Mouse (Mus musculus) heart, postnatal 0 days (tissue): ENCODE results near the gene Osbpl8. TPM values are rescaled to one million over a fixed set of nuclear protein-coding genes. Genes with fewer than 3 reads are reported as not detected.

Experiments used
- ATAC-seq: fragments of 200-750 bp; cut with Nextera tagmentation; 2 replicates; pipeline ENCODE4 v1.8.0; 2017; ENCODE audit warnings: low read depth, moderate number of reproducible peaks, moderate library complexity; ENCODE audit not compliant: insufficient read depth
- DNase-seq: peaks from one replicate; pipeline ENCODE4 v3.0.0-alpha.2; 2016; ENCODE audit warnings: low spot score
- H3K27ac ChIP-seq: fragments of 300-500 bp; sonication (generic); 2 replicates; pipeline ENCODE4 v1.5.1; 2014; ENCODE audit warnings: low read depth, mild to moderate bottlenecking
- H3K27me3 ChIP-seq: fragments of 300-500 bp; sonication (generic); 2 replicates; pipeline ENCODE4 v1.6.1; 2014; ENCODE audit warnings: low read length, mixed read lengths; ENCODE audit not compliant: control insufficient read depth, insufficient read depth
- H3K36me3 ChIP-seq: fragments of 300-500 bp; sonication (generic); replicated peaks from 2 replicates; pipeline ENCODE4 v1.6.1; 2014; ENCODE audit warnings: low read length, mixed read lengths; ENCODE audit not compliant: control insufficient read depth, insufficient read depth
- H3K4me1 ChIP-seq: fragments of 300-500 bp; sonication (generic); 2 replicates; pipeline ENCODE4 v1.6.1; 2014; ENCODE audit warnings: antibody characterized with exemption; ENCODE audit not compliant: control insufficient read depth, insufficient read depth
- H3K4me2 ChIP-seq: fragments of 300-500 bp; sonication (generic); 2 replicates; pipeline ENCODE4 v1.6.1; 2014; ENCODE audit warnings: low read depth, mild to moderate bottlenecking, low read length, moderate library complexity
- H3K4me3 ChIP-seq: fragments of 300-500 bp; sonication (generic); 2 replicates; pipeline ENCODE4 v1.5.1; 2014; ENCODE audit warnings: low read depth, low read length
- H3K9ac ChIP-seq: fragments of 300-500 bp; sonication (generic); replicated peaks from 2 replicates; pipeline ENCODE4 v1.6.1; 2014; ENCODE audit warnings: low read depth, low read length, mixed read lengths
- H3K9me3 ChIP-seq: fragments of 300-500 bp; sonication (generic); replicated peaks from 2 replicates; pipeline ENCODE4 v1.6.1; 2016; ENCODE audit warnings: low read length; ENCODE audit not compliant: control insufficient read depth
- CTCF ChIP-seq: IDR thresholded peaks from 2 replicates; pipeline ENCODE4 v1.5.1; 2016; ENCODE audit warnings: antibody characterized with exemption, control low read depth, low read depth
- EP300 ChIP-seq: IDR thresholded peaks from 2 replicates; pipeline ENCODE4 v1.6.1; 2016; ENCODE audit warnings: antibody characterized with exemption, low read depth
- WGBS: fragments of 180-500 bp; shearing (Covaris S2); extraction: QIAGEN DNeasy Blood & Tissue Kit; methylation state at CpG from one replicate; pipeline ENCODE4 v1.1.7; 2014; 5-methylcytosine and 5-hydroxymethylcytosine counted together
- polyA plus RNA-seq: library from polyadenylated mRNA; unstranded; fragments of >200 nt; fragmentation: Nextera tagmentation; extraction: Ambion mirVana; gene quantifications from 2 replicates; pipeline ENCODE4 v1.2.1, GENCODE M21; 2015
- total RNA-seq: library from RNA; depleted of rRNA; stranded (reverse); fragments of >200 nt; gene quantifications from 2 replicates; pipeline ENCODE4 v1.2.3, GENCODE M21; 2014; ENCODE audit warnings: low replicate concordance

Osbpl8 gene
- total and polyA plus RNA-seq, 2 experiments from 2014 or later: 30.8 to 110 TPM

GRCm38 (mm10) chr10:111297631-111298030 is 133.1 kb downstream of the Osbpl8 start:
- TF ChIP-seq EP300: no peak
- TF ChIP-seq CTCF: no peak
- DNase-seq: no peak
- whole genome bisulfite sequencing: 34% methylated on average over 6 of the region's 6 CpGs

GRCm38 (mm10) chr10:111298140-111299098 is 133.9 kb downstream of the Osbpl8 start, which contains the start of gene Bbs10:
Bbs10 (plus strand) TSS chr10:111298679.
- no peaks in the 10 kb centered on the region for H3K27me3 ChIP-seq
- H3K4me2 ChIP-seq: peak within 1 kb of the TSS; percentile 74
- H3K4me3 ChIP-seq: peak within 1 kb of the TSS; percentile 68
- TF ChIP-seq EP300 (no peak), CTCF (peak; percentile 62)
- ATAC-seq (peak; percentile 99), DNase-seq (peak; percentile 98)
- peak within 1 kb of the TSS; percentile 56 for H3K9ac ChIP-seq
- H3K27ac ChIP-seq: peak within 1 kb of the TSS; percentile 71
- WGBS: 2% methylated on average over 53 of the region's 54 CpGs
- H3K9me3 ChIP-seq: no peaks in the 10 kb centered on the region
- H3K4me1 ChIP-seq: 0 out of 2 replicates have a peak, but pooled peaks cover 8% of the 10 kb centered on the region
- H3K36me3 ChIP-seq: peaks cover 7% of the 10 kb centered on the region; the same call in 1 of the 2 replicates

More at GRCm38 (mm10) chr10:111297631-111298030, 133.1 kb downstream of the Osbpl8 start:
- Histone ChIP-seq H3K4me3 (peak overlapping the region; percentile 68), H3K27me3 (no peaks in the 10 kb centered on the region), H3K9ac (peak overlapping the region; percentile 56), H3K4me2 (peak overlapping the region; percentile 74), H3K36me3 (peaks cover 10% of the 10 kb centered on the region), H3K9me3 (no peaks in the 10 kb centered on the region), H3K27ac (no peak overlapping the region), H3K4me1 (0 out of 2 replicates have a peak, but pooled peaks cover 8% of the 10 kb centered on the region)
- ATAC-seq: no peak

- 0 out of 2 replicates have a peak, but pooled peaks cover 8% of the 10 kb centered on the region for H3K4me1 ChIP-seq
- no peak overlapping the region for H3K27ac ChIP-seq
- no peak for ATAC-seq
- no peak for DNase-seq
- no peaks in the 10 kb centered on the region for H3K27me3 ChIP-seq
- H3K9ac ChIP-seq: no peak overlapping the region
- no peak for TF ChIP-seq EP300
- H3K9me3 ChIP-seq: no peaks in the 10 kb centered on the region
- H3K36me3 ChIP-seq: no peaks in the 10 kb centered on the region
- H3K4me2 ChIP-seq: no peak overlapping the region
- no peak overlapping the region for H3K4me3 ChIP-seq
- WGBS: 71% methylated on average over 6 of the region's 6 CpGs
Observed at GRCm38 (mm10) chr10:111299591-111299990, 135.0 kb downstream of the Osbpl8 start.

GRCm38 (mm10) chr10:111301041-111301440 is 136.5 kb downstream of the Osbpl8 start:
- H3K9me3 ChIP-seq: no peaks in the 10 kb centered on the region
- 0 out of 2 replicates have a peak, but pooled peaks cover 8% of the 10 kb centered on the region for H3K4me1 ChIP-seq
- H3K4me3 ChIP-seq: no peak overlapping the region
- no peak for ATAC-seq
- H3K9ac ChIP-seq: no peak overlapping the region
- DNase-seq: no peak
- no peaks in the 10 kb centered on the region for H3K27me3 ChIP-seq
- 88% methylated on average over 5 of the region's 5 CpGs for WGBS
- no peak overlapping the region for H3K4me2 ChIP-seq
- no peak overlapping the region for H3K27ac ChIP-seq
- no peak for TF ChIP-seq CTCF
- no peak for TF ChIP-seq EP300
- H3K36me3 ChIP-seq: no peaks in the 10 kb centered on the region

- DNase-seq (no peak), ATAC-seq (no peak)
- no peaks in the 10 kb centered on the region for H3K36me3 ChIP-seq
- no peak overlapping the region for H3K9ac ChIP-seq
- no peaks in the 10 kb centered on the region for H3K27me3 ChIP-seq
- H3K4me2 ChIP-seq: no peak overlapping the region
- TF ChIP-seq EP300: no peak
- no peak for TF ChIP-seq CTCF
- H3K9me3 ChIP-seq: no peaks in the 10 kb centered on the region
- 0 out of 2 replicates have a peak, but pooled peaks cover 8% of the 10 kb centered on the region for H3K4me1 ChIP-seq
- WGBS: 74% methylated on average over 6 of the region's 6 CpGs
- no peak overlapping the region for H3K4me3 ChIP-seq
- H3K27ac ChIP-seq: no peak overlapping the region
Observed at GRCm38 (mm10) chr10:111302486-111302885, 137.9 kb downstream of the Osbpl8 start.
